Mouse (Mus musculus) thymus, postnatal 0 days (tissue): ENCODE data around the gene Zdhhc17. TPM values are rescaled to one million over a fixed set of nuclear protein-coding genes. Genes with fewer than 3 reads are reported as not detected.

Experiments
- DNase-seq: peaks from one replicate; pipeline ENCODE4 v3.0.0-alpha.2; 2015; ENCODE audit warnings: low spot score
- polyA plus RNA-seq: library from polyadenylated mRNA; unstranded; fragments of >200 nt; fragmentation: Nextera tagmentation; extraction: Ambion mirVana; gene quantifications from 2 replicates; pipeline ENCODE4 v1.2.1, GENCODE M21; 2015

The Zdhhc17 gene
- polyA plus RNA-seq, 1 experiment from 2014 or later, result 21.2 TPM

DNA sequence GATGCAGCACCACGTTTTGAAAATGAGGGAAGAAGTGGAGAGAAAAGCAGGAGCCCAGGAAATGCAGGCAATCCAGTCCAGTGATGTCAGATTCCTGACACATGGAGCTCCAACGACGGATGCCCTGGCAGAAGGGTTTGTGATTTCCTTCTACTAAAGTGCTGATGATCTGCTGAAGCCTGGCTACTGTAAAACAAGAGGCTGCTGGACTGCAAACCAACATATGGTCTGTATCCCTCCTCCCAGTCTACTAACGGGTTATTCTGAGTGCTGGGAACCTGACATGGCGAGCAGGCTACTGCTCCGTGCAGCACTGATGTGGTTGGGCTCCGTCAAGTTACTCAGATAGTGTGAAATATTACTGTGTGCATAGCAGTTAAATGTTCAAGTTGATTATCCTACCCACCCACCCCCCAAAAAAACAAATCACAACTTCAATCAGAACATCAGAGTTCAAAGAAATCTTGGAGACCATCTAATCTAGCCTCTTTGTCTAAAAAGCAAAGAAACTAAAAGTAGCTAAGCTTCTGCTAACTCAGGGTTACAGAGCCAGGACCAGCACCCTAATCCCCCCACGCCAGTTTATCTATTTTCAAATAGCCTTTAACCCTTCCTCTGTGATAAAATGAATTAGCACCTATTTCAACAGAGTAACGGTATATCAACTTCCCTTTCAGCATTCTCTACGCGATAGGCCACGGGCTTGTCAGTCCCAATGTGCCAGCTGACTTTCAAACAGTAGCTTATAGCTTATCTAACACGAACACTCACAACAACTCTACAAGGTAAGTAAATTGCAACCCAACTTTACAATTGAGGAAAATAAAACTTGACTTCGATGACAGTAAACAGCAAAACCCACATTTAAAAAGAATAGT lies 4.1 kb downstream of the Zdhhc17 start:
- DNase-seq, result no peak

GRCm38 (mm10) chr10:111004220-111004619 lies 5.7 kb downstream of the Zdhhc17 start:
- no peak for DNase-seq

DNA sequence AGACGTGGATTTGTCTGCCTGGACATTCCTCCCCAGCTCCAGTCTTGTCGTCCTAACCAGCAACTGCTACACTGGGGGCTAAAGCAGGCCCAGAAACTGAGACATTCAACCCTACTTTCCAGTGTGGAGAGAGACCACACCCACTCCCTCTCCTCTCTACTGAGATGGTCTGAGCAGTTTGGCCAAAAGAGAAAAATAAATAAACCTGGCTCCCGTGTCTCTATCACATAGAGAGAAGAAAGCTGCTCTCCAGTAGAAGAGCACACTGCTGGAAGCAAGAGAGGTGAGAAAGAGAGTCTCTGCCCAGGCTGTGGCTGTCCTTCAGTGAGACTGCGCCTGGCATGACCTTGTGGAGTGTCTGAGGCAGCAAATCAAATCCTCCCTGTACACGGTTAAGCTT lies 10.7 kb downstream of the Zdhhc17 start:
- DNase-seq, result no peak

DNA sequence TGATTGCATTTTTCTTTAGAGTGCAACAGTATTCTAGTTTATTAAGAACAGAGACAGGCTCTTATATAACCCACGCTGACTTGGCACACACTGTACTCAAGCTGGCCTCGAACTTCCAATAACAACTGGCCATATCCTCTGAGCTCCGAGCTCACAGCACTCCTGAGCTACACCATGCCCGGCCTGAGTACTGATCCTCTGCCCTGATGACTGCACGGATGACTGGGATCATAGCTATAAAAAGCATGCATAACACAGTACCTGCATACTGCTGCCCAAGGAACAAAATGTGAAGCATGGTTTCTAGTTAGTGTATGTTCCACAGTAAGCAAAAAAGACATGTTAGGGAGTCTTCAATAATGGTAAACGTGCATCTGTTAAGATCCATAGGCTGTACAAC lies 12.8 kb downstream of the Zdhhc17 start:
- DNase-seq, result no peak

DNA sequence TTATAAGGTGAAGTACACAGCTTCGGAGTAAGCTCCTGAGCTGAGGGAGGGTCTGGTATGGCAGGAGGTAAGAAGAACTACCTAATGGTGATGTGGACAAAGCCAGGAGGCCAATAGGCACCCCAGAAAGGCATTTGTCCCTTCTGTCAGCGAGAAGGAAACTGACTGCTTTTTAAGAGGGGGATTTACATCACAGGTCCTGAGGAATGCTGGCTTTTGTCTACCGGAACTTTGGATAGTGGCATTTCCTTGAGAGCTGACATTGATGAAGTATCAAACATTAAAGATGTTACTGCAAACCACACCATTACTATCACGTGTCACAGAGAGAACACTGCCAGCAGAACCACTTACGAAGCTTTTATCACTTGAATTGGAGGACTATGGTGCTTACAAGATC lies 15.2 kb downstream of the Zdhhc17 start:
- no peak for DNase-seq

DNA sequence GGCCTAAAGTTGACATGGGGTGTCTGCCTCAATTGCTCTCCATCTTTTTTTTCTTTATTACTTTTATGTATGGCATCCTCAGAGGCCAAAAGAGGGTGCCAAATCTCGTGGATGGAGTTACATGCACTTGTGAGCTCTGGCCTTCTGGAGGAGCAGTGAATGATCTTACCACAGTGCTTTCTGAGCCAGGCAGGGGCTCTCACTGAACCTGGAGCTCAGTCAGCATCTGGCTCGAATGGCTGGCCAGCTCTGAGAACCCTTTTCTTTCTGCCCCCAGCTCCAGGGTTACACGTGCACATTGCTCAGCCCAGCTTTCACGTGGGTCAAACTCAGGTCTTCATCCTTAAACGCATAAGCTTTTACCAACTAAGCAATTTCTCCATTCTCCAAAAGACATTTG lies 16.7 kb downstream of the Zdhhc17 start:
- DNase-seq, result no peak

GRCm38 (mm10) chr10:110992047-110992431 lies 17.9 kb downstream of the Zdhhc17 start:
- no peak for DNase-seq

DNA sequence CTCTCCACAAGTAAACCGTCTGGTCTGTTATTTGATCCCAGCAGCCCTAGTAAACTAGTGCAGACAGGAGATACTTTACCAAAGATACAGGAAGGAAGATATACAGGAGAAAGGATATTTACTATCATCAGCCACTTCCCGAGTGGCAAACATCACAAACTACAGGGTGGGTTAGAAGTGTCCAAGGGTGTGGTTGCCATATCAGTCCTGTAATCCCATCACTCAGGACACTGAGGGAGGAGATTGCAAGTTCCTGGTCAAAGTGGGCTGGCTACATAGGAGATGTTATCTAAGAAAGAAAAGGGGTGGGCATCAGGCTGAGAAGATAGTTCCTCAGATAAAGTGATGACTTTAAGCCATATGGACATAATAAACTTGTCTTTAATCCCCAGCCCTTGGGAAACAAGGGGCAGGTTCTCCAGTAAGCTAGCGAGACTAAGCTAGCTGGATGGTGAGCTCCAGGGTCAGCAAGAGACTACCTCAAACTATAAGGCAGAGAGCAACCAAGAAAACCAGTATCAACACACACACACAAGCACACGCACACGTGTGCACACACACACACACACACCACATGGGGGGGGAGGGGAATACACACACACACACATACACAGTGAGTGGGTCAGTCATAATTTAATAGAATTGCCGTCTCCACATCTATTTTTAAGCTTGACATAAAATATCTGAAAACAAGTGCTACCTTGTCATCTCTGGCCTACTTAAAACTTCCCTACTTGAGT lies 18.5 kb downstream of the Zdhhc17 start:
- DNase-seq, result no peak

- peak; percentile 64 for DNase-seq
These were observed 20.2 kb downstream of the Zdhhc17 start for GRCm38 (mm10) chr10:110989729-110990128.

DNA sequence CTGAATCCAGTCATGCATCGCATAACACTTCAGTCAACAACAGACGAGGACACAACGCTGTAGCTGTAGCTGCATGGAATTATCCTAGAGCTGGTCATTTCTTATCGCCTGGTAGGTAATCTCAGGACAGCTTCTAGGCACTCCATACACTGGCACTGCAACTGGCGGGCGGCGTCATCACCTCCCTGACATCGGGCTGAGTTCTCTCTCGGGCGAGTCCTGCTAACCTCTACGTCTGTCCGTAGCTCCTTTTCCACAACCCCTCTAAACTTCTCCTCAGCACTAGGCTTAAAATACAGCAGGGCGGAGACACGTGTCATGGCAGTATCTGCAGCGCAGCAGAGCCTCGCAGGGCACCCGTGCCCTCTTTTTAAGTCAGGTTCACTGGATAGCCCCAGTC lies 23.3 kb downstream of the Zdhhc17 start:
- DNase-seq, result no peak

GRCm38 (mm10) chr10:110982771-110983170 lies 27.2 kb downstream of the Zdhhc17 start:
- DNase-seq, result no peak

- DNase-seq, result no peak
These were observed 29.5 kb downstream of the Zdhhc17 start for GRCm38 (mm10) chr10:110980441-110980840.

DNA sequence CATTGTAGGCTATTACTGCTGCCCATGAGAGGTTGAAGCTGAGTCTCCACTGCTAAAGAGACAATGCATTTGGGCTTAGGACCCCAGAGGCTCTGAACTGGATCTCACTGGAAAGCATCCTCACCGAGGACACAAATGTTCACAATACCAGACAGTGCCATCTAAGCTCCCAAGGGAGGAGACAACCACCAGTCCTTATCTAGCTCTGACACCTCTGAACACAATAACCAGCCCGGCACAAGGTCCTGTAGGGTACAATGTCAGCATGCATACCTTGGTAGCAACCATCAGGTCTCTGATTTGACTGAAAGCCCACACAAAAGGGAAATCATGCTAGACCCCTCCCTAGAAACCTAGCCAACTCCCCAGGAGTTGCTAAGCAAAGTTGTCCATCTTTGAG lies 30.5 kb downstream of the Zdhhc17 start:
- no peak for DNase-seq

DNA sequence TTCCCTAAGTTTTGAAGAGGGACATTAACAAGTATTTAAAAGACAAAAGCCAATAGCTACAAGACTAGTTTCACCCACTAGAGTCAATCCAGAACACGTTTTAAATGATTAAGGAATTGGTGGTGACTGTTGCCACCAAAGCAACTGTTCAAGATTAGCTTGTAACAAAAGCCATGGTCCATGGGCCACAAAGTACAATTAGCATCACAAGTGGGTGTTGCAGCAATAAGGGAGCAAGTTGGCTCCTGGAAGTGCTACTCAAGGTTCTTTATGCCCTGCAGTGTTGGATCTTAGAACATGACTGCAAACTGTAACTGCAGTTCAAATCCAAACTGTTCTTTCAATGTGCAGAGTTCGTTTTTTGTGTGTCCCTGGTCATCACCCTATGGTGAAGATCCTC lies 32.6 kb downstream of the Zdhhc17 start:
- no peak for DNase-seq

- DNase-seq, result peak; percentile 50
These were observed 33.9 kb downstream of the Zdhhc17 start for GRCm38 (mm10) chr10:110976046-110976445.

DNA sequence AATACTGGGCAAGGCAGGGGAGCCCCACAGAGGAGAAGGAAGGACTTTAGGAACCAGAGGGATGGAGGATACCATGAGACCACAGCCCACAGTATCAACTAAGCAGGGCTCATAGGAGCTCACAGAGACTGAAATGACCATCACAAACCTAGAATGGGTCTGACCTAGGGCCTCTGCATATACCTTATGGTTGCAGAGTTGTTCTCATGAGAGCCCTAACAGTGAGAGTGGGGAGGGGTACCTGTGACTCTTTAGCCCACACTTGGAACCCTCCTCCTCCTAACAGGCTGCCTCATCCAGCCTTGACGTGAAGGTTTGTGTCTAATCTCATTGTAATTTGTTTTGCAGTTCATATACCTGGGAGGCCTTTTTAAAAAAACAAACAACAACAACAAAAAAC lies 35.1 kb downstream of the Zdhhc17 start:
- no peak for DNase-seq

GRCm38 (mm10) chr10:110974463-110974862 lies 35.5 kb downstream of the Zdhhc17 start:
- peak; percentile 27 for DNase-seq

- no peak for DNase-seq
These were observed 37.9 kb downstream of the Zdhhc17 start for GRCm38 (mm10) chr10:110971998-110972397.

- no peak for DNase-seq
These were observed 38.5 kb downstream of the Zdhhc17 start for GRCm38 (mm10) chr10:110971483-110971882.

DNA sequence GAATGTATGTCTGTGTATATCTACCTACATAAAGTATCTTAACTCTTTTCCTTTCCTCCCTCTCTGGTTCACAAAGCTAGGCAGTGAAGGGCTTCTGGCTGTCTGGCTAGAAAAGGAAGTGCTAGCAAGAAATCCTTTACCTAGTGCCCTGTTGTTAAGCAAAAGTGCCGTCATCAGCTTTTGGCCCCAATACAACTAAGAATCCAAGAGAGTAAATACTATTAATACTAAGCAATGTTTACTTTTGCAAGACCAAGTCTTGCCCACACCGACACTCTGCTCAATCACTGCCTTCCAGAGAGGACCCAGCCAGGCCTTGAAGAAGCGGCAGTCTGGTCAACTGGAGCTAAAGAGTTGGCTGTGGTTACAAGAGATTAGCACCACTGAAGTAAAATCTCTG lies 38.9 kb downstream of the Zdhhc17 start:
- DNase-seq, result no peak

DNA sequence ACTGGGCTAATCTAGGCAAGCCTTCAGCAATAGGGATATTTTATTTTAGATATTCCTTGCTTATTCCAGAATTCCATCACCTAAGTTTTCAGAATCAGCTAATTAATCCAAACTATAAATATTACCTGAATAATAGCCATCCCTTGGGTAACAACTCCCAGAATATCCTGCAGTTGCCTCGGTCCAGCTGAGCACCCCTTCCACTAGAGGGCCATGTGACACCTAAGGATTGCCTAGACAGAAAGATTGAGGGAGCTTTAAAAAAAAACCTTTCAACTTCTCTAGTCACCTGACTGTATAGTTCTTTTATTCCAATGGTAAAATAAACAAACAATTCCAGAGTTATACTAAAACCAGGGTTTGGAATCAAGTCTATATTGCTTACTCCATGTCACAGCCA lies 47.8 kb downstream of the Zdhhc17 start:
- no peak for DNase-seq

DNA sequence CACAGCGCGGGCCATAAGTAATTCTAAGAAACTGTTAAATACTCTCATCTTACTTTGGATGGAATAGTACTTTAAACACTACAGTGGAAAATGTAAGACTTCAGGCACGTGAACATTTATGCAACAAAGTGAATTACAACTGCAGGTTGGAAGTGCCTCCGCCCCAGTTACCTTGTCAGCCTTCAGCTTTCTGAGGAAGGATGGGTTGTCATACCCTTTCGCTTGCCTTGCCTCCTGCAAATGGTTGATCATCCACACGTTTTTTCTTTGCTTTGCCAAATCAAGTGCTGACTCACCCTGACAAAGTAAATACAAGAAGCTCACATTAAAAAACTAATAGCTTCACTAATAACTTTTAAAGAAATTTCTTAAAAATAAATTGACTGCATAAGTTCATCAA lies 49.1 kb downstream of the Zdhhc17 start:
- DNase-seq, result no peak

- DNase-seq, result no peak
These were observed 50.2 kb downstream of the Zdhhc17 start for GRCm38 (mm10) chr10:110959781-110960180.
